ENCODE assay signal across 31 mouse cellular contexts in the genomic region with DNA sequence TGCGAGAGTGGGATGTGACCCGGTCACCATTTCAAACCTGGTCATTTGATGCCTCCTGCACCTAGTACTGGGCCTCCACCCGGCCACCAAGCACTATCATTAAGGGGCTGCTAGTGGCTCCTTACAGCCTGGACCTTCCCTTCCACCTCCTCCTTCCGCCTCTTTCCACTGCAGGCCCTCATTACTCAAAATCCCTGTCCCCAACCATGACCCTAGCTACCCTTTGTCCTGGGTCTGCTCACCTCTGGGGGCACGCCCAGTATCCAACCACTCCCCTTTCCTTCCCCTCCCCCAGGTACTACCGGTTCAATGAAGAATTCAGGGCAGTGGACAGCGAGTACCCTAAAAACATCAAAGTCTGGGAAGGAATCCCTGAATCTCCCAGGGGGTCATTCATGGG. TPM values are rescaled to one million over a fixed set of nuclear protein-coding genes. Genes with fewer than 3 reads are reported as not detected.
"Had no signal": no experiment of that assay in that cellular context is flagged by ENCODE, and none has a peak within 500 bp of the region (broad histone marks: within the 10 kb centered on the region; RNA-seq: fewer than 3 reads in every experiment).

No protein-coding gene starts in this region.

- DNase-seq: cerebellum, adult 2 months; cerebellum, adult 8-10 months; cerebellum, adult 9-10 months; cerebellum, adult 9-11 months; cerebellum, postnatal 10 days; cerebellum, postnatal 14 days; cerebellum, postnatal 25 days; cerebellum, postnatal 36 days; embryo, embryonic 11 days; forebrain, postnatal 0 days; gastrocnemius, adult 2 months; gastrocnemius, postnatal 10 days; gastrocnemius, postnatal 14 days; gastrocnemius, postnatal 25 days; gastrocnemius, postnatal 36 days; heart, adult 18-20 months had no signal

- H3K4me1 ChIP-seq: forebrain, embryonic 15.5 days had no signal

- ATAC-seq: forebrain, embryonic 13.5 days; forebrain, embryonic 15.5 days; forebrain, embryonic 16.5 days; forebrain, postnatal 0 days had no signal

- H3K4me2 ChIP-seq: embryonic facial prominence, embryonic 12.5 days; embryonic facial prominence, embryonic 13.5 days; embryonic facial prominence, embryonic 15.5 days; forebrain, embryonic 12.5 days; forebrain, embryonic 13.5 days; forebrain, embryonic 15.5 days had no signal

- H3K27me3 ChIP-seq: embryonic facial prominence, embryonic 12.5 days; embryonic facial prominence, embryonic 13.5 days; embryonic facial prominence, embryonic 15.5 days; forebrain, embryonic 12.5 days; forebrain, embryonic 13.5 days; forebrain, embryonic 15.5 days had no signal

- H3K27ac ChIP-seq: embryonic facial prominence, embryonic 10.5 days; embryonic facial prominence, embryonic 12.5 days; embryonic facial prominence, embryonic 13.5 days; embryonic facial prominence, embryonic 15.5 days; forebrain, embryonic 12.5 days; forebrain, embryonic 13.5 days; forebrain, embryonic 15.5 days; gastrocnemius, adult 2 months; heart, embryonic 10.5 days had no signal

- H3K9ac ChIP-seq: embryonic facial prominence, embryonic 12.5 days; embryonic facial prominence, embryonic 13.5 days; embryonic facial prominence, embryonic 15.5 days; forebrain, embryonic 12.5 days; forebrain, embryonic 13.5 days; forebrain, embryonic 15.5 days; forebrain, postnatal 0 days had no signal

- H3K4me3 ChIP-seq: embryonic facial prominence, embryonic 10.5 days; embryonic facial prominence, embryonic 12.5 days; embryonic facial prominence, embryonic 13.5 days; embryonic facial prominence, embryonic 15.5 days; erythroblast, embryonic 14.5 days; forebrain, embryonic 12.5 days; forebrain, embryonic 13.5 days; forebrain, embryonic 15.5 days; gastrocnemius, adult 2 months; heart, embryonic 10.5 days had no signal

- H3K9me3 ChIP-seq: embryonic facial prominence, embryonic 10.5 days; embryonic facial prominence, embryonic 12.5 days; embryonic facial prominence, embryonic 13.5 days; embryonic facial prominence, embryonic 15.5 days; forebrain, embryonic 12.5 days; forebrain, embryonic 13.5 days; forebrain, embryonic 15.5 days; heart, embryonic 10.5 days had no signal

RNA-seq across cellular contexts. Expression of gene Mmp14, which starts 8.2 kb away (rescaled TPM):
- total RNA-seq: granulocyte monocyte progenitor cell, adult 5-6 weeks had no signal

RNA-seq across cellular contexts. Expression of gene Rem2, which starts 36.3 kb away (rescaled TPM):
- total RNA-seq: gastrocnemius, adult 18-20 months; gastrocnemius, adult 2 months; gastrocnemius, adult 8-10 months; gastrocnemius, postnatal 14 days; gastrocnemius, postnatal 25 days; gastrocnemius, postnatal 36 days; gastrocnemius, postnatal 4 days; granulocyte monocyte progenitor cell, adult 5-6 weeks; heart, adult 18-20 months; heart, adult 8-10 months had no signal
- polyA plus RNA-seq: erythroblast, embryonic 14.5 days had no signal
